Mouse (Mus musculus): ENCODE results near the gene Lekr1. TPM values are rescaled to one million over a fixed set of nuclear protein-coding genes. Genes with fewer than 3 reads are reported as not detected.

The Lekr1 gene
- polyA plus RNA-seq, 1 experiment from 2014 or later = 7.4 TPM

DNA sequence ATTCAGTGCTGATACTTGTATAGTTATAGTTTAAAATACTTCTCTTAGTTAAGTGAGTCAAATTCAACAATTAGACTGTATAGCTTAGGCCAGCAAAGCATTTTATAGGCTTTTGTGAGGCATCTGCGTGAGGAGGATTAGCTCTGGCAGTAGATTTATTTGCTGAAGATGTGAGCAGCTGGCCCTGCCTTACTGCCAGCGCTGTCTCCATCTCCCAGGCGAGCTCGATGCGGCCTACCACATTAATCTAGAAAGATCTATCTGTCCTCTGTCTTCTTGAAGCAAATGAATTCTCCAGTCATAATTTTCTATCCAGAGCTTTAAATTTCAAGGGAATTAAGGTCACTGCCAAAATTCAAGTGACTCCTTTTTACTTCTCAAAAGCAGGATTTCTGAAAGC, 170.4 kb downstream of the Lekr1 start:
- H3K4me2 ChIP-seq = no peak overlapping the region
- no peaks in the 10 kb centered on the region for H3K4me1 ChIP-seq (replicated peaks)
- H3K27me3 ChIP-seq = 0 out of 2 replicates have a peak, but pooled peaks cover 2% of the 10 kb centered on the region
- H3K27ac ChIP-seq = no peak overlapping the region
- WGBS = 59% methylated on average over 5 of the region's 5 CpGs
- H3K4me3 ChIP-seq (replicated peaks) = no peak overlapping the region
- H3K36me3 ChIP-seq = no peaks in the 10 kb centered on the region
- no peaks in the 10 kb centered on the region for H3K9me3 ChIP-seq
- no peak for ATAC-seq (ENCODE audit: insufficient number of reproducible peaks, insufficient read depth, low FRiP score, low TSS enrichment, low read depth)
- H3K9ac ChIP-seq (replicated peaks) = no peak overlapping the region

DNA sequence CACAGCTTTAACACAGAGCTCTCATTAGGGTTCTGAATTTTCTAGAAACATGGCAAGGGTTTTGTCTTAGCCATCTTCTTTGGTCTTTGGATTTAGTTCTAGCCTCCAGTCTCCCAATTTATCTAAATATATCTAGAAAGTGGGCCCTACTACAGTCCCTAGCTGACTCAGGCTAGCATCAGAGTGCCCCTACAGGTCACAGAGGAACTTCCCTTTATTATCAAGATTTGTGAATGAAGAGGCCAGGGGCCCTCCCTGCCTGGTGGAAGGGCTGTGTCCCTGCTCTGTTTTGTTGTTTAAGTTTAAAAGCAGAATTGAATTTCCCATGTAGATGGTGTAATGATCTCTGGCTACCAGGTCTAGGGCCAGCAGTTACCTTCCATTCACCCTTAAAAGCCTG, 173.6 kb downstream of the Lekr1 start:
- H3K9me3 ChIP-seq = no peaks in the 10 kb centered on the region
- H3K27me3 ChIP-seq = no peaks in the 10 kb centered on the region
- H3K4me3 ChIP-seq (replicated peaks) = no peak overlapping the region
- no peaks in the 10 kb centered on the region for H3K4me1 ChIP-seq (replicated peaks)
- H3K27ac ChIP-seq = no peak overlapping the region
- H3K4me2 ChIP-seq = no peak overlapping the region
- no peak overlapping the region for H3K9ac ChIP-seq (replicated peaks)
- no peak for ATAC-seq (ENCODE audit: insufficient number of reproducible peaks, insufficient read depth, low FRiP score, low TSS enrichment, low read depth)
- no peaks in the 10 kb centered on the region for H3K36me3 ChIP-seq

DNA sequence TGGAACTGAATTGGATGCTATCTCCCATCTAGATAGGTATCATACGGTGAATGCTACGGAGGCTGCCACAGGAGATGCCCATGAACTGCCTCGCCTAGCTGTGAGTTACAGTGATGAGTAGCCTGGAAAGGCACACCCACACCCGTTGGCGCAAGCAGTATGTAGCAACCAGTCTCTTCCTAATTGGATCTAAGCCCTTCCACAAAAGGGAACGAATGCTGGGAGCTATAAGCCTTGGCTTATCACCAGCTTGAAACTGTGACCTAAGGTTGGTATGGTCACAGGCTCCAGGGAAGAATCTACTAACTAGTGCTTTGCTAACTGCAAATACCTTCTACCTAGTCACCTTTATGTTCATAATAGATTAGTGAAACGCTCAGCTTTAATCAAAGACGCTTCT, 175.1 kb downstream of the Lekr1 start:
- H3K27me3 ChIP-seq = no peaks in the 10 kb centered on the region
- ATAC-seq (ENCODE audit: insufficient number of reproducible peaks, insufficient read depth, low FRiP score, low TSS enrichment, low read depth) = no peak
- H3K36me3 ChIP-seq = no peaks in the 10 kb centered on the region
- H3K27ac ChIP-seq = no peak overlapping the region
- WGBS = 88% methylated on average over 8 of the region's 8 CpGs
- no peaks in the 10 kb centered on the region for H3K9me3 ChIP-seq
- no peaks in the 10 kb centered on the region for H3K4me1 ChIP-seq (replicated peaks)
- H3K4me3 ChIP-seq (replicated peaks) = no peak overlapping the region
- H3K9ac ChIP-seq (replicated peaks) = no peak overlapping the region
- no peak overlapping the region for H3K4me2 ChIP-seq

DNA sequence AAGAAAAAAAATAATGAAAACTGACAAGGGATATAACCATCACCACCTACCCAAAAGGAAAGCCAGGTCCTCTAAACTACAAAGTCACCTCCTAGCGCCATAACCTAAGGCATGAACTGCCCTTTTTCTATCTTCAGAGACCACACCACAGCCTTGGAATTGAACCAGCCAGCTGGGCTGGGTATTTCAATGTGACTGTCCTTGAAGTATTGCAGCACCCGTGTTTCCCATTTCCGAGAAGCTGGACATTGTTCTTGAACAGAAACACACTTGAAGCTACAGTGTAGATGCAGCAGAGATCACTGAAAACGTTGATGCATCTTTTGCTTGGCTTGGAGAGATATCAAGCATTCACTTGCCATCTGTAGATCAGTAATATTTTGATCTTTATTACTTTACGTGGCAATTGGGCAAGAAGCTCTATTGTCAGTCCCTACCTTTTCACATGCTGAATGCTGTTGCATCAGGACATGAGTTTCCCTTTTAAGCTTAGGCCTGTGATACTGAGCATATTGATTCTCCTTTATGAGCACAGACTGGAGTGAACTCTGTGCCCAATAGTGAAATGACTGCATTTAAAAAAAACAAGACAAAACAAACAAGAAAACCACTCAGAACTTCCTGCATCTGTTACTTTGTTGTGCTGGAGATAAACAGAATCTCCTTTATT, 176.6 kb downstream of the Lekr1 start:
- H3K4me3 ChIP-seq (replicated peaks) = no peak overlapping the region
- no peaks in the 10 kb centered on the region for H3K9me3 ChIP-seq
- no peak overlapping the region for H3K4me2 ChIP-seq
- no peaks in the 10 kb centered on the region for H3K27me3 ChIP-seq
- no peaks in the 10 kb centered on the region for H3K4me1 ChIP-seq (replicated peaks)
- ATAC-seq (ENCODE audit: insufficient number of reproducible peaks, insufficient read depth, low FRiP score, low TSS enrichment, low read depth) = no peak
- H3K27ac ChIP-seq = no peak overlapping the region
- H3K9ac ChIP-seq (replicated peaks) = no peak overlapping the region
- 83% methylated on average over 5 of the region's 5 CpGs for WGBS
- no peaks in the 10 kb centered on the region for H3K36me3 ChIP-seq

DNA sequence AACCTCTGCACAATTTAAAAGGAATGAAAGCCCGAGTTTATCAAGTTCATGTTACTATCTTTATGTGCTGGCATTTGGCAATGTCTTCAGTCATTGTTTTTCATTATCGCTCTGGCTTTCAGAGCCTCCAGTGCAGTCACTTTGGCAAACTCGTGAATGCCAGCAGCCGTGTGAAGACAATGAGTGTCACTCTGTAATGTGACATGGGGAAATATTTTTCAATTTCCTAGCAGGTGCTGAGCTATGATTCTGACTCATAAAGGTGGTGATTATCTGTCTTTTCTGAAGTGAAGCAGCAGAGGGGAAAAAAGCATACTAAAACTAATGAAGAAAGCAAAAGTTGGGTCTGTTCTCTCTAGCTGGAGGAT, 177.1 kb downstream of the Lekr1 start:
- WGBS = 73% methylated on average over 4 of the region's 4 CpGs
- Histone ChIP-seq H3K4me1 (replicated peaks) (no peaks in the 10 kb centered on the region), H3K4me2 (no peak overlapping the region), H3K9me3 (no peaks in the 10 kb centered on the region), H3K36me3 (no peaks in the 10 kb centered on the region), H3K27me3 (no peaks in the 10 kb centered on the region), H3K4me3 (replicated peaks) (no peak overlapping the region), H3K27ac (no peak overlapping the region), H3K9ac (replicated peaks) (no peak overlapping the region)
- ATAC-seq (ENCODE audit: insufficient number of reproducible peaks, insufficient read depth, low FRiP score, low TSS enrichment, low read depth) = no peak

DNA sequence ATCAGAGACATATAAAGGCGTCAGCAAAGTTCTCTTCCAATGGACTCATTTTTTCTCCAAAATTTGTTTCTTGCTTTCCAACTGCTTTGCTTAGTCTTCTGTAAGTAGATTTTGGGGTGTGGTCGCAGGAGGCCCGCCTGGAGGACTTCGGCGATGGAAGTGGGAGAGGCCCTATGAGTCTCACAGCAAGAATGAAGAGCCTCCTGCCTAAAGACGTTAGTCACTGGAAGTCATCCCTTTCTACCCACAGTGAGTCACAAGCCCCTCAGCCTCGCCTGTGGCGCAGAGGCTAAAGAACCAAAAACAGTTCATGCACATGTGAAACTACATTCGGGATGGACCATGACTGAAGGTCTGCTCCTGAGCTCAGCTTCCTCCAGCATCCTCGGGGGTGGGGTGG, 178.3 kb downstream of the Lekr1 start:
- Histone ChIP-seq H3K4me2 (no peak overlapping the region), H3K27me3 (no peaks in the 10 kb centered on the region), H3K4me3 (replicated peaks) (no peak overlapping the region), H3K9ac (replicated peaks) (no peak overlapping the region), H3K9me3 (no peaks in the 10 kb centered on the region), H3K27ac (no peak overlapping the region), H3K36me3 (no peaks in the 10 kb centered on the region), H3K4me1 (replicated peaks) (no peaks in the 10 kb centered on the region)
- ATAC-seq (ENCODE audit: insufficient number of reproducible peaks, insufficient read depth, low FRiP score, low TSS enrichment, low read depth) = no peak
- 87% methylated on average over 10 of the region's 10 CpGs for WGBS

DNA sequence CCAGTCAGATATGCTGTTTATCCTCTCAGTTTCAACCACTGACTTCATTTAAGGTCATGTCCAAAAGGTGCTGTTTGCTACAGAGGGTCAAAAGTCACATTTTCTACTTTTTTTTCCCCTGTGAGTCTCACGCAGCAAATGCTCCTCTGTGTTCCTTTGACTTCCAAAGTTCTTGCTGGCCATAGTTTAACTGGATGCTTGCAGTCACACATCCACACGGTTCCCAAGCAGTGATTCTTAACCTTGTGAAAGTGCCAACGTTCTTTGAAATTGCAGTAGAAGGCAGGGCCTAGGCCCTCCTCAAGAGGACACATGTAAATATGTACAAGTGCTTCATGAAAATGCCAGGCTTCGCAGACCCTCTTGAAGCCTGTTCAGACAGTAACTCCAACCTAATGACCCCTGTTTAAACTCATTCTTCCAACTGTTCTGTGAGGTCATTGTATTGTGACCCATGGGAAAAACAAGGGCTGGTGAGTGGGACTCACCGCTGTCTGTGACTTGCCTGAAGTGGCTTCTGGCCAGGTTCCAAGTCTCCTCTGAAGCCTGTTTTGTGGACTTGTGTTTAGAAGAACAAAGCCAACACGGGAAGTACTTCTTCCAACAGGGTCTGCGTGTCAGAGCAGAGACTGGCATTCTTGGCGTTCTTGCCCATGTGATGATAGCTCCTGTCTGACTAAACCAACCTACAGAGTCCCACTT, 179.0 kb downstream of the Lekr1 start:
- Histone ChIP-seq H3K27me3 (no peaks in the 10 kb centered on the region), H3K36me3 (no peaks in the 10 kb centered on the region), H3K4me2 (no peak overlapping the region), H3K4me3 (replicated peaks) (no peak overlapping the region), H3K27ac (no peak overlapping the region), H3K9ac (replicated peaks) (no peak overlapping the region), H3K9me3 (no peaks in the 10 kb centered on the region), H3K4me1 (replicated peaks) (no peaks in the 10 kb centered on the region)
- no peak for ATAC-seq (ENCODE audit: insufficient number of reproducible peaks, insufficient read depth, low FRiP score, low TSS enrichment, low read depth)
- 82% methylated on average over 8 of the region's 8 CpGs for WGBS

DNA sequence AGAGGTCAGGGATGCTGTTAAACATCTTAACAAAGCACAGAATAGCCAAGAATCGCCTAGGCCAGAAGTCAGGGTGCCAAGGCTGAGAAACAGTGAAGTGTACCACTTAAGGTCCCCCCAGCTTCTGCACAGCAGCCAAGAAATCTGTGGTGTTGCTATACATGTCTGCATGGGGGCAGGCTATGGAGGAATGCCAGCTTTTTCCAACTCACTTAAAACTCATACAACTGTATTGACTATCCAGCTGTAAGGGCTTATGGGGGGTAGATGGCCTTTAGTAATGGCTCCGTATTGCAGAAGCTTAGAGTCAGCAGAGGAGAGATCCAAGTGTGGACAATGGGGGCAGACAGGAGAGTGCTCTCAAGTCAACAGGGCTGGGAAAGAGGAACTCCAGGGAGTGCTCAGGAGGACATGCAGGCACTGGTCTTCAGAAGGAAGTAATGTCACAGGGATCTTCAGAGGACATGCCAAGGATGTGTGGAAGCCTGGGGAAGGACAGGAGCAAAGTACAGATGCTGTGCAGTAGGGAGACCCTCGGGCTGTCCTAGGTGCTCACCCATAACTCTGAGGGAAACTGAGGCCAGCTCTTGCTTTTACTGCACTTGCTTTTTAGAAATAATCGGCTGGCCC, 181.2 kb downstream of the Lekr1 start:
- Histone ChIP-seq H3K9me3 (no peaks in the 10 kb centered on the region), H3K27ac (no peak overlapping the region), H3K27me3 (no peaks in the 10 kb centered on the region), H3K9ac (replicated peaks) (no peak overlapping the region), H3K36me3 (no peaks in the 10 kb centered on the region), H3K4me1 (replicated peaks) (no peaks in the 10 kb centered on the region), H3K4me2 (no peak overlapping the region), H3K4me3 (replicated peaks) (no peak overlapping the region)
- ATAC-seq (ENCODE audit: insufficient number of reproducible peaks, insufficient read depth, low FRiP score, low TSS enrichment, low read depth) = no peak
- 82% methylated on average over 4 of the region's 4 CpGs for WGBS

DNA sequence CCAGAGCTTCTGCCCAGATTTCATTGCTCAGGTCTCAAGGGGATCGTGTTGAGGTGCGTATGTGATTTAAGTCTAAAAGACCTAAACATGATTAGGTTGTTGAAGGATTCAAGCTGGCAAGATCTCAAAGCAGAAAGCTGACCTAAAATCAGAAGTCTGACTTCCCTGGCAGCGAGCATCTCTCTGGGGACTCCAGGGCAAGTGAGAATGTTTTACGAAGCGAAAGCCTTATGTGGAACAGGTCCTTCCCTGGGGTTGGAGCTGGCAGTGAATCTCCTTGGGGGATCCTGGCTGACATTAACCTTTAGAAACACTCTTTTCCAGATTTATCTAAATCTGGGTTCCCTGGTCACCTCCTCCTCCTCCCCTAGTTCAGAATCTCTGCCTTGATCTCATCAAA, 187.7 kb downstream of the Lekr1 start:
- Histone ChIP-seq H3K4me2 (no peak overlapping the region), H3K4me3 (replicated peaks) (no peak overlapping the region), H3K36me3 (no peaks in the 10 kb centered on the region), H3K9ac (replicated peaks) (no peak overlapping the region), H3K9me3 (no peaks in the 10 kb centered on the region), H3K27ac (no peak overlapping the region), H3K4me1 (replicated peaks) (peaks cover 5% of the 10 kb centered on the region), H3K27me3 (no peaks in the 10 kb centered on the region)
- WGBS = 77% methylated on average over 5 of the region's 5 CpGs
- no peak for ATAC-seq (ENCODE audit: insufficient number of reproducible peaks, insufficient read depth, low FRiP score, low TSS enrichment, low read depth)

DNA sequence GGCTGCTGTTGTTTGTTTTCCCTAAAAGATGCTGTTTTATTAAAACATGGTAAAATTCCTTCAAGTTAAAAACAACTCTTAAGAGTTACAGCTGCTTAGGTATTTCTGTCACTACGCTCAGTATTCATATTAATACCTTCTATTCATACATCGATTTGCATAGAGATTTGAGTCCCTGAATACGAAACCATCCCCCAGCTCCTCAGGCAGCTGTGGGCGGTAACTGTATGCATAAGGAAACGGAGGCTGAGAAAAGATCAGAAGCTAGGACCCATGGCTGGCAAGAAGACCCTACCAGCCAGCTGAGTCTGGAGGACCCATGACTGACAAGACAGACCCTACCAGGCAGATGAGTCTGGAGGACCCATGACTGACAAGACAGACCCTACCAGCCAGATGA, 189.5 kb downstream of the Lekr1 start:
- 89% methylated on average over 5 of the region's 5 CpGs for WGBS
- Histone ChIP-seq H3K4me1 (replicated peaks) (peaks cover 9% of the 10 kb centered on the region), H3K9ac (replicated peaks) (no peak overlapping the region), H3K4me2 (no peak overlapping the region), H3K27ac (no peak overlapping the region), H3K36me3 (no peaks in the 10 kb centered on the region), H3K4me3 (replicated peaks) (no peak overlapping the region), H3K9me3 (no peaks in the 10 kb centered on the region), H3K27me3 (no peaks in the 10 kb centered on the region; the same call in 1 of the 2 replicates)
- ATAC-seq (ENCODE audit: insufficient number of reproducible peaks, insufficient read depth, low FRiP score, low TSS enrichment, low read depth) = no peak

DNA sequence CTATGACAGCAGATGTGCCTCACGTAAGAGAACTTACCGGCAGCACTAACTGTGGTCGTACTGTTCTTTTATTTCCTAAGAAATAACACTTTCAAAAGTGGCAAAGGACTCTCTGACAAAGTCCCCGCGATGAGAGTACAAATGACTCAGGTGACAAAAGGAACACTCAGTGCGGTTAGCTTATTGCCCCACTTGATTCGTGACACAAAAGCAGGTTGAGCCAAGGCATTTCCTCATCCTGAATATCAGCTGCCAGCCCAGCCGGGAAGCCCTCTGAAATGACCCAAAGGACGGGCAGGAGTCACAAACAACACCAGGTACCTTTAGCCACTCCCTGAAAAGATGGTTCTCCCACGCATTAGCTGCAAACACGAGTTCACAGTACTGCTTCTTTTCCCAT, 192.1 kb downstream of the Lekr1 start:
- WGBS = 54% methylated on average over 11 of the region's 11 CpGs
- Histone ChIP-seq H3K4me3 (replicated peaks) (no peak overlapping the region), H3K27me3 (peaks cover 5% of the 10 kb centered on the region; the same call in 1 of the 2 replicates), H3K9ac (replicated peaks) (no peak overlapping the region), H3K9me3 (no peaks in the 10 kb centered on the region), H3K4me2 (no peak overlapping the region), H3K4me1 (replicated peaks) (peaks cover 25% of the 10 kb centered on the region), H3K27ac (no peak overlapping the region), H3K36me3 (no peaks in the 10 kb centered on the region)
- ATAC-seq (ENCODE audit: insufficient number of reproducible peaks, insufficient read depth, low FRiP score, low TSS enrichment, low read depth) = no peak
